Mouse (Mus musculus): ENCODE measurements at regions not wholly inside any gene's neighbourhood (a gene's known extent, or its start where the extent isn't known, plus 50 kb on each side); places are given as distances from the start of the nearest gene placed in this dataset.

GRCm38 (mm10) chr7:95999189-95999588 lies 171.9 kb upstream of the Tenm4 start:
- no peak for ATAC-seq
- Histone ChIP-seq H3K27ac (ENCODE audit: low read depth, low read length) (no peak overlapping the region), H3K36me3 (ENCODE audit: control insufficient read depth, insufficient read depth, low read length) (no peaks in the 10 kb centered on the region), H3K4me1 (ENCODE audit: control insufficient read depth, insufficient read depth, low read depth, low read length) (no peaks in the 10 kb centered on the region), H3K9me3 (ENCODE audit: control insufficient read depth, low read length) (no peaks in the 10 kb centered on the region), H3K4me2 (ENCODE audit: low read length) (no peak overlapping the region), H3K27me3 (replicated peaks; ENCODE audit: control insufficient read depth, insufficient read depth, low read length) (no peaks in the 10 kb centered on the region), H3K9ac (ENCODE audit: low read depth, low read length) (no peak overlapping the region), H3K4me3 (ENCODE audit: low read length) (no peak overlapping the region)
- 27% methylated on average over 4 of the region's 4 CpGs for WGBS

- H3K9me3 ChIP-seq (ENCODE audit: control insufficient read depth, low read length): no peaks in the 10 kb centered on the region
- H3K9ac ChIP-seq (ENCODE audit: low read depth, low read length): no peak overlapping the region
- no peak overlapping the region for H3K27ac ChIP-seq (ENCODE audit: low read depth, low read length)
- H3K27me3 ChIP-seq (replicated peaks; ENCODE audit: control insufficient read depth, insufficient read depth, low read length): no peaks in the 10 kb centered on the region
- H3K4me3 ChIP-seq (ENCODE audit: low read length): no peak overlapping the region
- no peak overlapping the region for H3K4me2 ChIP-seq (ENCODE audit: low read length)
- 64% methylated on average over 5 of the region's 5 CpGs for WGBS
- no peak for ATAC-seq
- no peaks in the 10 kb centered on the region for H3K36me3 ChIP-seq (ENCODE audit: control insufficient read depth, insufficient read depth, low read length)
- H3K4me1 ChIP-seq (ENCODE audit: control insufficient read depth, insufficient read depth, low read depth, low read length): no peaks in the 10 kb centered on the region
Observed at GRCm38 (mm10) chr7:96002401-96002800, 168.6 kb upstream of the Tenm4 start.

GRCm38 (mm10) chr7:96006299-96006698 lies 164.7 kb upstream of the Tenm4 start:
- no peak overlapping the region for H3K9ac ChIP-seq (ENCODE audit: low read depth, low read length)
- no peak overlapping the region for H3K4me2 ChIP-seq (ENCODE audit: low read length)
- no peaks in the 10 kb centered on the region for H3K9me3 ChIP-seq (ENCODE audit: control insufficient read depth, low read length)
- no peak for ATAC-seq
- no peaks in the 10 kb centered on the region for H3K27me3 ChIP-seq (replicated peaks; ENCODE audit: control insufficient read depth, insufficient read depth, low read length)
- WGBS: 96% methylated on average over 2 of the region's 2 CpGs
- no peaks in the 10 kb centered on the region for H3K36me3 ChIP-seq (ENCODE audit: control insufficient read depth, insufficient read depth, low read length)
- no peaks in the 10 kb centered on the region for H3K4me1 ChIP-seq (ENCODE audit: control insufficient read depth, insufficient read depth, low read depth, low read length)
- no peak overlapping the region for H3K4me3 ChIP-seq (ENCODE audit: low read length)
- H3K27ac ChIP-seq (ENCODE audit: low read depth, low read length): no peak overlapping the region

GRCm38 (mm10) chr7:96013008-96013407 lies 158.0 kb upstream of the Tenm4 start:
- H3K4me2 ChIP-seq (ENCODE audit: low read length): no peak overlapping the region
- H3K36me3 ChIP-seq (ENCODE audit: control insufficient read depth, insufficient read depth, low read length): no peaks in the 10 kb centered on the region
- no peaks in the 10 kb centered on the region for H3K4me1 ChIP-seq (ENCODE audit: control insufficient read depth, insufficient read depth, low read depth, low read length)
- no peak for ATAC-seq
- H3K27me3 ChIP-seq (replicated peaks; ENCODE audit: control insufficient read depth, insufficient read depth, low read length): no peaks in the 10 kb centered on the region
- H3K4me3 ChIP-seq (ENCODE audit: low read length): no peak overlapping the region
- H3K9me3 ChIP-seq (ENCODE audit: control insufficient read depth, low read length): no peaks in the 10 kb centered on the region
- 84% methylated on average over 5 of the region's 5 CpGs for WGBS
- no peak overlapping the region for H3K9ac ChIP-seq (ENCODE audit: low read depth, low read length)
- H3K27ac ChIP-seq (ENCODE audit: low read depth, low read length): no peak overlapping the region

- H3K27me3 ChIP-seq (replicated peaks; ENCODE audit: control insufficient read depth, insufficient read depth, low read length): no peaks in the 10 kb centered on the region
- no peaks in the 10 kb centered on the region for H3K4me1 ChIP-seq (ENCODE audit: control insufficient read depth, insufficient read depth, low read depth, low read length)
- WGBS: 91% methylated on average over 6 of the region's 6 CpGs
- no peaks in the 10 kb centered on the region for H3K9me3 ChIP-seq (ENCODE audit: control insufficient read depth, low read length)
- no peak overlapping the region for H3K4me2 ChIP-seq (ENCODE audit: low read length)
- no peak overlapping the region for H3K4me3 ChIP-seq (ENCODE audit: low read length)
- ATAC-seq: no peak
- no peak overlapping the region for H3K27ac ChIP-seq (ENCODE audit: low read depth, low read length)
- no peaks in the 10 kb centered on the region for H3K36me3 ChIP-seq (ENCODE audit: control insufficient read depth, insufficient read depth, low read length)
- no peak overlapping the region for H3K9ac ChIP-seq (ENCODE audit: low read depth, low read length)
Observed at GRCm38 (mm10) chr7:96017112-96017884, 153.7 kb upstream of the Tenm4 start.

GRCm38 (mm10) chr7:96024048-96024447 lies 147.0 kb upstream of the Tenm4 start:
- Histone ChIP-seq H3K4me2 (ENCODE audit: low read length) (no peak overlapping the region), H3K9ac (ENCODE audit: low read depth, low read length) (no peak overlapping the region), H3K9me3 (ENCODE audit: control insufficient read depth, low read length) (no peaks in the 10 kb centered on the region), H3K27ac (ENCODE audit: low read depth, low read length) (no peak overlapping the region), H3K4me1 (ENCODE audit: control insufficient read depth, insufficient read depth, low read depth, low read length) (no peaks in the 10 kb centered on the region), H3K27me3 (replicated peaks; ENCODE audit: control insufficient read depth, insufficient read depth, low read length) (no peaks in the 10 kb centered on the region), H3K4me3 (ENCODE audit: low read length) (no peak overlapping the region), H3K36me3 (ENCODE audit: control insufficient read depth, insufficient read depth, low read length) (no peaks in the 10 kb centered on the region)
- ATAC-seq: no peak
- 94% methylated on average over 3 of the region's 3 CpGs for WGBS

- ATAC-seq: no peak
- no peak overlapping the region for H3K9ac ChIP-seq (ENCODE audit: low read depth, low read length)
- no peaks in the 10 kb centered on the region for H3K27me3 ChIP-seq (replicated peaks; ENCODE audit: control insufficient read depth, insufficient read depth, low read length)
- no peaks in the 10 kb centered on the region for H3K36me3 ChIP-seq (ENCODE audit: control insufficient read depth, insufficient read depth, low read length)
- no peak overlapping the region for H3K27ac ChIP-seq (ENCODE audit: low read depth, low read length)
- H3K4me1 ChIP-seq (ENCODE audit: control insufficient read depth, insufficient read depth, low read depth, low read length): no peaks in the 10 kb centered on the region
- 80% methylated on average over 6 of the region's 6 CpGs for WGBS
- H3K4me3 ChIP-seq (ENCODE audit: low read length): no peak overlapping the region
- H3K4me2 ChIP-seq (ENCODE audit: low read length): no peak overlapping the region
- H3K9me3 ChIP-seq (ENCODE audit: control insufficient read depth, low read length): no peaks in the 10 kb centered on the region
Observed at GRCm38 (mm10) chr7:96026781-96027418, 144.1 kb upstream of the Tenm4 start.

GRCm38 (mm10) chr7:96033636-96034035 lies 137.4 kb upstream of the Tenm4 start:
- Histone ChIP-seq H3K27me3 (replicated peaks; ENCODE audit: control insufficient read depth, insufficient read depth, low read length) (no peaks in the 10 kb centered on the region), H3K4me3 (ENCODE audit: low read length) (no peak overlapping the region), H3K9ac (ENCODE audit: low read depth, low read length) (no peak overlapping the region), H3K4me1 (ENCODE audit: control insufficient read depth, insufficient read depth, low read depth, low read length) (no peaks in the 10 kb centered on the region), H3K27ac (ENCODE audit: low read depth, low read length) (no peak overlapping the region), H3K9me3 (ENCODE audit: control insufficient read depth, low read length) (no peaks in the 10 kb centered on the region), H3K36me3 (ENCODE audit: control insufficient read depth, insufficient read depth, low read length) (no peaks in the 10 kb centered on the region), H3K4me2 (ENCODE audit: low read length) (no peak overlapping the region)
- WGBS: 58% methylated on average over 4 of the region's 4 CpGs
- ATAC-seq: no peak

- H3K27me3 ChIP-seq (replicated peaks; ENCODE audit: control insufficient read depth, insufficient read depth, low read length): no peaks in the 10 kb centered on the region
- H3K27ac ChIP-seq (ENCODE audit: low read depth, low read length): no peak overlapping the region
- no peak for ATAC-seq
- H3K9me3 ChIP-seq (ENCODE audit: control insufficient read depth, low read length): no peaks in the 10 kb centered on the region
- no peak overlapping the region for H3K9ac ChIP-seq (ENCODE audit: low read depth, low read length)
- H3K4me2 ChIP-seq (ENCODE audit: low read length): no peak overlapping the region
- H3K4me3 ChIP-seq (ENCODE audit: low read length): no peak overlapping the region
- no peaks in the 10 kb centered on the region for H3K36me3 ChIP-seq (ENCODE audit: control insufficient read depth, insufficient read depth, low read length)
- no peaks in the 10 kb centered on the region for H3K4me1 ChIP-seq (ENCODE audit: control insufficient read depth, insufficient read depth, low read depth, low read length)
- WGBS: 36% methylated on average over 2 of the region's 2 CpGs
Observed at GRCm38 (mm10) chr7:96035456-96035855, 135.6 kb upstream of the Tenm4 start.
